Mouse (Mus musculus): ENCODE results near the gene Tm4sf1. TPM values are rescaled to one million over a fixed set of nuclear protein-coding genes. Genes with fewer than 3 reads are reported as not detected.

Gene Tm4sf1
- polyA plus RNA-seq, 1 experiment from 2014 or later: 93.8 TPM

DNA sequence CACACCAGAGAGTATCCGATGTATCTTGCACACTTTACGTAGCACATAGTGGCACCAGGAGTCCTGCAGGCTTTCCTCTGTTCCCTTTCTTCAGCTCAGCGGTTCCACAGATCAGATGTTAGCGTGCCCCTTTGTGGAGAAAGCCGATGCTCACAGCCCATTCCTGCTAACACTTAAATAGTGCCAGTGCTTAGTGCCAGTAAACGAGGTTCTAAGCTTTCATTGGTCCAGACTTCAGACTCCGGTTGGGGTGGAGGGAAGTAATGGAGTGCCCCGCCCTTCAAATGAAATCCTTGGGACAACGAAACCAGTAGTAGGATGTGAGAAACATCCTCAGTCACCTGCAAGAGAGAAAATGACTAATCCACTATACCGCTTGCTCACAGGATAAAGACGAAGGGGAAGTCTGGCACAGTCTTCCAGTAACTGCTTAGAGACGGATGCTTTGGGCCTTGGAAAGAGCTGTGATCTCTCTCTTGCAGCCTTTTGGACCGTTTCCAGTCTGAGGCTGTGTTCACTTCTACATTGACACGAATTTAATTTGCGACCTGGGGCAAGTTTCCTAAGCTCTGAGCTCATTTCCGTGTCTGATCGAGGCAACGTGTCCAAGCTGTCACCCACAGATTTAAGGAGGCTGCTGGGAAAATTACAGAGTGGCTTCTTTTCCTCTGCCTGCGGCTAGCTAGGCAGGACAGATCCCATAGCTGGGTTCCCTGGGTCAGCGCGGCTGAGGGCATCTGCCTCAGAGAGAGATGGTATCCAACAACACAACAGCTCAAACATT, 6.9 kb downstream of the Tm4sf1 start:
- H3K36me3 ChIP-seq (ENCODE audit: control insufficient read depth, insufficient read depth, low read length): no peaks in the 10 kb centered on the region
- peak overlapping the region; percentile 12 for H3K4me3 ChIP-seq (ENCODE audit: low read depth, low read length)
- no peaks in the 10 kb centered on the region for H3K9me3 ChIP-seq (ENCODE audit: control insufficient read depth, low read length)
- ATAC-seq (ENCODE audit: low read depth) (peak; percentile 62), DNase-seq (ENCODE audit: low spot score) (peak; percentile 90)
- H3K27ac ChIP-seq (replicated peaks; ENCODE audit: low read depth, low read length): peak overlapping the region; percentile 59
- 0 out of 2 replicates have a peak overlapping the region, but pooled peaks have one; percentile 40 for H3K9ac ChIP-seq (ENCODE audit: low read depth, low read length)
- H3K4me2 ChIP-seq (ENCODE audit: low read depth, low read length): peak overlapping the region; percentile 37; the same call in 1 of the 2 replicates
- 44% methylated on average over 21 of the region's 21 CpGs for WGBS
- peaks cover 18% of the 10 kb centered on the region for H3K4me1 ChIP-seq (ENCODE audit: control insufficient read depth, insufficient read depth, low read length)
- no peaks in the 10 kb centered on the region for H3K27me3 ChIP-seq (replicated peaks; ENCODE audit: control insufficient read depth, insufficient read depth, low read length)

DNA sequence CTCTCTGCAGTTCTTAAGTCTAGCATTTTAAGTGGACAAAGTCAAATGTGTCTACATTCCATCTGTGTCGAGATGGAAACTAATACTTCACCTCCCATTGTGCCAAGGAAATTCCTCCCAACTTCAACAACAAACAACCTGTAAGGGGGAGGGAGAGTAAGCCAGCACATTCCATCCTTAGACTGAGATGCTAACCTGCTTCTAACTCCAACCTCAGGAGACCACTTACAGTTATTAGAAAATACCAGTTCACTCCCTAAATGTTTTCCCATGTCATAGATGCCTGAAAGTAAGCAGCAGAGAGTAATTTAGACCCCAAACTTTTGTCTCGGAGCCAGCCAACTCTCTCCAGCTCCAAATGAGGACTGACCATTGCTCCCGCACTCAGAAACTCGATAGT, 7.9 kb downstream of the Tm4sf1 start:
- Histone ChIP-seq H3K4me3 (ENCODE audit: low read depth, low read length) (peak overlapping the region; percentile 12), H3K27ac (replicated peaks; ENCODE audit: low read depth, low read length) (peak overlapping the region; percentile 59), H3K9ac (ENCODE audit: low read depth, low read length) (peak overlapping the region; percentile 40; the same call in 1 of the 2 replicates), H3K9me3 (ENCODE audit: control insufficient read depth, low read length) (no peaks in the 10 kb centered on the region), H3K27me3 (replicated peaks; ENCODE audit: control insufficient read depth, insufficient read depth, low read length) (no peaks in the 10 kb centered on the region), H3K36me3 (ENCODE audit: control insufficient read depth, insufficient read depth, low read length) (no peaks in the 10 kb centered on the region), H3K4me1 (ENCODE audit: control insufficient read depth, insufficient read depth, low read length) (peaks cover 18% of the 10 kb centered on the region), H3K4me2 (ENCODE audit: low read depth, low read length) (peak overlapping the region; percentile 37)
- 24% methylated on average over 4 of the region's 4 CpGs for WGBS
- ATAC-seq (ENCODE audit: low read depth): no peak
- DNase-seq (ENCODE audit: low spot score): peak; percentile 62

DNA sequence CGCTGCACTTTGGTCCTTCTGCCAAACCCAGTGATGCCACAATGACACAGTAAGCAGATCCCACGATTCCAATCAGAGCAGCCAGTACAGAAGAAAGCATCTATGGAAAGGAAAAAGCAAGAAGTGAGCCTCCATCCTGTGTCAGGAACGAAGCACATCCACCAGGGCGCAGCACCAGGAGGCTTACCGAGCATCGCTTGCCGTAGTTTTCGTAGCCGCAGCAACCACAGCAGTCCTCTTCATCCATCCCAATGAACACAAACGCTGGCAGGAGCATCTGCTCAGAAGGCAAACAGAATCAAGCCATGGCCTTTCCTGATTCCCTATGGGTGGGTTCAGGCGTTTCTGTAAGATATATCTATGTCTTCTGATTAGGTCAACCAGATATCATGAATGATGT, 9.0 kb downstream of the Tm4sf1 start:
- no peak for DNase-seq (ENCODE audit: low spot score)
- Histone ChIP-seq H3K27me3 (replicated peaks; ENCODE audit: control insufficient read depth, insufficient read depth, low read length) (no peaks in the 10 kb centered on the region), H3K4me3 (ENCODE audit: low read depth, low read length) (no peak overlapping the region), H3K27ac (replicated peaks; ENCODE audit: low read depth, low read length) (no peak overlapping the region), H3K36me3 (ENCODE audit: control insufficient read depth, insufficient read depth, low read length) (no peaks in the 10 kb centered on the region), H3K9ac (ENCODE audit: low read depth, low read length) (no peak overlapping the region), H3K4me2 (ENCODE audit: low read depth, low read length) (peak overlapping the region; percentile 10; the same call in 1 of the 2 replicates), H3K4me1 (ENCODE audit: control insufficient read depth, insufficient read depth, low read length) (peaks cover 22% of the 10 kb centered on the region), H3K9me3 (ENCODE audit: control insufficient read depth, low read length) (no peaks in the 10 kb centered on the region)
- 75% methylated on average over 11 of the region's 11 CpGs for WGBS
- no peak for ATAC-seq (ENCODE audit: low read depth)

DNA sequence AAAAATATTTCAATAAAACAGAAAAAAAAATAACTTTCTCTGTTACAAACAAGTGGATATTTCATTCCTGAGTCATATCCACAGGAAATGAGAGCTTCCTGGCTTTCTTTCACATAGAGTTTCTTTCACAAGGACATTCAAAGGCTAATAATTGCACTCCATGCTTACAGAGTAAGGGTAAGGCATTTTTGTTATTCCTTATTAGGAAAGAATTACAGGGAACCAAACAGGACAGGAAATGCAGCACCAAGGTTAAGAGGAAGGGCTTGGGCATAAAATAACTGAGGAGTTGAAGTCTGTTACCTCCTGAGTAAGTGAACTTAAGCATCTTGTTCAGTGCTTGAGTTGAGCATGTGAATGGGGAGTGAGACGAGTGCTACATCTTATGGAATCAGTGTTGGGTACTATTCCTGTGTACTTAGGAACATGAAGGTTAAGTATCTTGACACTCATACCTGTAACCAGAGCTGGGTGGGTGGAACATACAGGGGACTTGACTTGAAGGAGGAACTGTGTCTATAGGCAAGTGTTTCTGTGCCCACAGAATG, 12.8 kb downstream of the Tm4sf1 start:
- Histone ChIP-seq H3K4me1 (ENCODE audit: control insufficient read depth, insufficient read depth, low read length) (peaks cover 5% of the 10 kb centered on the region; the same call in 1 of the 2 replicates), H3K27ac (replicated peaks; ENCODE audit: low read depth, low read length) (peak overlapping the region; percentile 3; the same call in 1 of the 2 replicates), H3K4me2 (ENCODE audit: low read depth, low read length) (no peak overlapping the region), H3K27me3 (replicated peaks; ENCODE audit: control insufficient read depth, insufficient read depth, low read length) (no peaks in the 10 kb centered on the region), H3K36me3 (ENCODE audit: control insufficient read depth, insufficient read depth, low read length) (no peaks in the 10 kb centered on the region), H3K9ac (ENCODE audit: low read depth, low read length) (no peak overlapping the region), H3K4me3 (ENCODE audit: low read depth, low read length) (no peak overlapping the region), H3K9me3 (ENCODE audit: control insufficient read depth, low read length) (no peaks in the 10 kb centered on the region)
- WGBS: 57% methylated on average over 1 of the region's 1 CpGs
- ATAC-seq (ENCODE audit: low read depth) (no peak), DNase-seq (ENCODE audit: low spot score) (peak; percentile 9)

DNA sequence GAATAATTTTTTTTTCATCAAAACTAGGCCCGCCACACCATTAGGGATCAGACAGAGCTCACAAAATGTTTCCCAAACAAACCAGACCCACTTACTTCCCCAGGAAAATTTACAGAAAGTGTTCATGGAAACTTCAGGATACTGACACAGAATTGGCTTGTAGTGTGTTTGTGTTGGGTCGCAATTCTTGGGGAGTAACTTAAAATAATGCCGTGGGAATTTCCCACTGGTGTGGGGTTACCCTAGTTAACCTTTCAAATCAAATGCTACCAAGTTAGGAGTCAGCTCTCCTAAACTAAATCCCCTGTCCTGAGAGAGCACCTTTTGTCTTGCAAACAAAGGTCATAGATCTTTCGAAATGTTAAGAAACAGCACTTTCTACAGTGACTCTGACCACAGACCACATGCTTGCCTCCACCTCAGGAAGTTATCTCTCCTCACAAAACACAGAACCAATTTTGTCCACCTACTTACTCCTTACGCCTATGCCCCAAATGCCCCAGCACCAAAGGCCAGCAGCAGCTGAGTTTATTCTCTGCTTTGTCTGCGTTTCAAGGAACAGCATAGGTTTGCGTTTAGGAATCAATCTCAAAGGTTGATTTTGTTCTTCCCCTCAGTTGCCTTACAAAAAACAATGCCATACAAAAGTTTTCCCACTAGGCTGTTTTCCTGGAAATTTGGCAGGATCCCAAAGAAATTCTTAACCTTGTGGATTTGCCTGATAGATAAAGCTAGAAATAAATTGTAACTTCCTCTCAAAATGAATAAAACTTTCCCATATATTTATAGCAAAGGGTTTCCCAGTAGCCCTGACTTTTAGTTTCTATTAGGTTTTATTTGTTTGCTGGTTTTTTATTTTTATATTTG, 13.7 kb downstream of the Tm4sf1 start:
- 40% methylated on average over 7 of the region's 7 CpGs for WGBS
- peak; percentile 17 for DNase-seq (ENCODE audit: low spot score)
- H3K27me3 ChIP-seq (replicated peaks; ENCODE audit: control insufficient read depth, insufficient read depth, low read length): no peaks in the 10 kb centered on the region

DNA sequence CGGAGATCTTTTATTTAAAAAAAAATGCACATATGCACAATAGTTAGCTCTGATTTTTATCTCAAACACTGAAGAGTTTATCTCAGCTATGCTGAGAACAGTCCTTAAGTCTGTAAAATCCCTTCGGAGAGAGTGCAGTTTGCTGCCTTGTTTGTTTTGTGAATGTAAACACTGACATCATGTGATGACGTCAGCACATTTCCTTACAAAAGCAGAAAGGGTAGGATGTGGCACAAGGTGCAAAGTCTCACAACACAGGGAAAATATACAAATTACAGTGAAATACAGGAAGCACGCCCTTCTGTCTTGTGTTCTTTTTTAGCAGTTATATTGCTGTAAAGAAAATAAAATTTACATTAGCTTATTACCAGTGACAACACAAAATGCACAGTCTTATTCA, 14.3 kb downstream of the Tm4sf1 start:
- peak; percentile 24 for DNase-seq (ENCODE audit: low spot score)

More for the DNA sequence above, 13.7 kb downstream of the Tm4sf1 start:
- H3K4me3 ChIP-seq (ENCODE audit: low read depth, low read length): no peak overlapping the region
- no peak overlapping the region for H3K4me2 ChIP-seq (ENCODE audit: low read depth, low read length)
- peak overlapping the region; percentile 71; the same call in 1 of the 2 replicates for H3K27ac ChIP-seq (replicated peaks; ENCODE audit: low read depth, low read length)
- 0 out of 2 replicates have a peak, but pooled peaks cover 4% of the 10 kb centered on the region for H3K4me1 ChIP-seq (ENCODE audit: control insufficient read depth, insufficient read depth, low read length)
- ATAC-seq (ENCODE audit: low read depth): no peak
- H3K36me3 ChIP-seq (ENCODE audit: control insufficient read depth, insufficient read depth, low read length): no peaks in the 10 kb centered on the region
- H3K9ac ChIP-seq (ENCODE audit: low read depth, low read length): no peak overlapping the region
- no peaks in the 10 kb centered on the region for H3K9me3 ChIP-seq (ENCODE audit: control insufficient read depth, low read length)

DNA sequence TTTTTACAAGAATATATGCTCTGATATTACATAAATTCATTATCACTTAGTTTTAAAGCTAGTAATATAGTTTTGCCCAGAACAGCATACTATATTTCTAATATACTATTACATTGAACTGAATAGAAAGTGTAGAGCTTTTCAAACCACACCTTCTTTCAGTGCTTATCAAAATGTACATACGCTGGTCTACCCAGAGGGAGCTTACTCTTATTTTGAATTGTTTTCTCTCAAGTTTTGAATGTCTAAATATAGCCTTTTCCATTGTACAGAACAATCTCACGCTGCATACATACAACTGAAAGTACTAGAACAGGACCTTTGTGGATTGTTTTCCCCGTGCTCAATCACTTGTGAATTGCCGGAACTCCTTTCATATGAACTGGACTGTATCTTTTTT, 23.6 kb downstream of the Tm4sf1 start:
- ATAC-seq (ENCODE audit: low read depth): no peak
- 83% methylated on average over 4 of the region's 4 CpGs for whole genome bisulfite sequencing
- no peak overlapping the region for H3K4me2 ChIP-seq (ENCODE audit: low read depth, low read length)

More for the DNA sequence above, 14.3 kb downstream of the Tm4sf1 start:
- Histone ChIP-seq H3K9me3 (ENCODE audit: control insufficient read depth, low read length) (no peaks in the 10 kb centered on the region), H3K27me3 (replicated peaks; ENCODE audit: control insufficient read depth, insufficient read depth, low read length) (no peaks in the 10 kb centered on the region), H3K9ac (ENCODE audit: low read depth, low read length) (no peak overlapping the region), H3K4me2 (ENCODE audit: low read depth, low read length) (no peak overlapping the region), H3K4me1 (ENCODE audit: control insufficient read depth, insufficient read depth, low read length) (0 out of 2 replicates have a peak, but pooled peaks cover 4% of the 10 kb centered on the region), H3K27ac (replicated peaks; ENCODE audit: low read depth, low read length) (peak overlapping the region; percentile 71; the same call in 1 of the 2 replicates), H3K36me3 (ENCODE audit: control insufficient read depth, insufficient read depth, low read length) (no peaks in the 10 kb centered on the region), H3K4me3 (ENCODE audit: low read depth, low read length) (no peak overlapping the region)
- ATAC-seq (ENCODE audit: low read depth): no peak
- WGBS: 54% methylated on average over 4 of the region's 4 CpGs

DNA sequence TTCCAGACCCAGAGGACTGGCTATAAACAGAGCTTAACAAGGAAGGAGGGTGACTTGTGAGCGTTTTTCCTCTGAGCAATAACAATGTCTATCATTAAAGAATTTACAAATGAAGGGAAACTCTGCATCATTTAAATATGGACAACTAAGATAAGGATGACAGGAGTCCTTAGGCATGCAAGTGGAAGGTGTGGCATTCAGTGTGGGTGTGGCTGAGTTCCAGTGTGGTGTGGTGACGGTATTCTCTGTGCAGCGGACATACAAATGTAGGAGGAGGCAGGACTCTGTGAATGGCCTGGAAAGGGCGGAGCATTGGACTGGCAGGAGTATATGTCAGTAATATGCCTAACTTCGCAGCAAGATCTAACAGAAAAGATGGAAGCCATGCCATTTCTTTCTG, 24.3 kb downstream of the Tm4sf1 start:
- no peak overlapping the region for H3K4me3 ChIP-seq (ENCODE audit: low read depth, low read length)
- no peaks in the 10 kb centered on the region for H3K27me3 ChIP-seq (replicated peaks; ENCODE audit: control insufficient read depth, insufficient read depth, low read length)
- H3K4me1 ChIP-seq (ENCODE audit: control insufficient read depth, insufficient read depth, low read length): no peaks in the 10 kb centered on the region
- ATAC-seq (ENCODE audit: low read depth) (no peak), DNase-seq (ENCODE audit: low spot score) (no peak)
- H3K9ac ChIP-seq (ENCODE audit: low read depth, low read length): no peak overlapping the region
- 82% methylated on average over 5 of the region's 5 CpGs for WGBS
- no peaks in the 10 kb centered on the region for H3K9me3 ChIP-seq (ENCODE audit: control insufficient read depth, low read length)
- H3K36me3 ChIP-seq (ENCODE audit: control insufficient read depth, insufficient read depth, low read length): no peaks in the 10 kb centered on the region
- no peak overlapping the region for H3K4me2 ChIP-seq (ENCODE audit: low read depth, low read length)
- H3K27ac ChIP-seq (replicated peaks; ENCODE audit: low read depth, low read length): no peak overlapping the region

More for the DNA sequence above, 23.6 kb downstream of the Tm4sf1 start:
- no peak for DNase-seq (ENCODE audit: low spot score)
- H3K36me3 ChIP-seq (ENCODE audit: control insufficient read depth, insufficient read depth, low read length): no peaks in the 10 kb centered on the region
- H3K4me1 ChIP-seq (ENCODE audit: control insufficient read depth, insufficient read depth, low read length): no peaks in the 10 kb centered on the region
- no peak overlapping the region for H3K27ac ChIP-seq (replicated peaks; ENCODE audit: low read depth, low read length)
- H3K9ac ChIP-seq (ENCODE audit: low read depth, low read length): no peak overlapping the region
- H3K9me3 ChIP-seq (ENCODE audit: control insufficient read depth, low read length): no peaks in the 10 kb centered on the region
- no peak overlapping the region for H3K4me3 ChIP-seq (ENCODE audit: low read depth, low read length)
- no peaks in the 10 kb centered on the region for H3K27me3 ChIP-seq (replicated peaks; ENCODE audit: control insufficient read depth, insufficient read depth, low read length)

All from embryonic facial prominence, embryonic 14.5 days (tissue).